Mouse (Mus musculus): Measurements from ENCODE around the gene Oxsr1. TPM values are rescaled to one million over a fixed set of nuclear protein-coding genes. Genes with fewer than 3 reads are reported as not detected.
A peak's percentile ranks its signal among the peaks of the same experiment; 100 is the strongest.

The Oxsr1 gene
- total and polyA plus RNA-seq, 2 experiments: 8.6 to 15.6 TPM

DNA sequence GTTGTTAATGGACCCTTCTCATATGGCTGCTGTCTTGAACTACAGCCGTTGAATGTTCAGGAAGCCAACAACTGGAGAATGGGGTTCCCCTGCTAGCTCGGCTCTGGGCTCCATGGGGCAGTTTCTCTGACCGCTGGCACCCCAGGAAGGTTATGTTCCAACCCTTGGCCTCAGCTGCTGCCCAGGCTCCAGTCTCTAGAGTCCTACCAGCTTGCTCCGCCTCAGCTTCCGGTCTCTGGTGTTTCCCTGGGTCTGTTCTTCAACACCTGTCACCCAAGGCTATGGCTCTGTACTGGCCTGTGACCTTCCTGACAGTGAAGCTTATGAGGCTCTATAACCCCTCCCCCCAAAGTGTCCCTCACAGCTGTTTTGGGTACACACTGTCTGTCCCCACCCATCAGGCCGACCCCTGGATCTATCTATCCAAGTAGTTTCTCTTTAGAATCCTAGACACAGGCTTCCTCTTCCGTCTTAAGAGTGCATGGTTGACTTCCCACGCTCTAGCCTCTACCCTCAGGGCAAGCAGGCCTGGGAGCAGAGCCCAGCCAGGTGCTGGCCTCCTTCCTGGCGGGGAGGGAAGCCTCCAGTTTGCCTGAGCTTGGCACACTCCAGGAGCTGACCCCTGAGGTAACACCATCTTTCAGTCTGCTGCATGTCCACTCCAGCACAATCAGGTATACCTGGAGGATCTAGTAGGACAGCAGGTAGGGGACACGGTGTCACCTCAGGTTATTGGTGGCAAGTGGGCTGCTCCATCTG is 28.9 kb upstream of the Oxsr1 start:
- peaks cover 3% of the 10 kb centered on the region for H3K4me1 ChIP-seq (ENCODE audit: control insufficient read depth, insufficient read depth, low read length)
- peak overlapping the region; percentile 11; the same call in 1 of the 2 replicates for H3K27ac ChIP-seq (replicated peaks; ENCODE audit: insufficient read depth, low read depth, low read length)
- TF ChIP-seq CTCF (IDR thresholded peaks at IDR 0.05; ENCODE audit: low read depth, low read length) (no peak), POLR2A (IDR thresholded peaks at IDR 0.05; ENCODE audit: extremely low read depth, insufficient read depth, low read length) (no peak)
- no peak overlapping the region for H3K9ac ChIP-seq (ENCODE audit: low read depth, low read length)
- no peaks in the 10 kb centered on the region for H3K27me3 ChIP-seq (ENCODE audit: control insufficient read depth, insufficient read depth, low read length)
- no peak overlapping the region for H3K4me3 ChIP-seq (ENCODE audit: insufficient read depth, low read depth, low read length)
- no peaks in the 10 kb centered on the region for H3K79me2 ChIP-seq (ENCODE audit: control insufficient read depth, insufficient read depth, low read length)
- WGBS: 66% methylated on average over 10 of the region's 10 CpGs
- H3K36me3 ChIP-seq (ENCODE audit: control insufficient read depth, insufficient read depth, low read length): peaks cover 23% of the 10 kb centered on the region
- no peak for DNase-seq (ENCODE audit: extremely low read depth, low read depth, low spot score)

DNA sequence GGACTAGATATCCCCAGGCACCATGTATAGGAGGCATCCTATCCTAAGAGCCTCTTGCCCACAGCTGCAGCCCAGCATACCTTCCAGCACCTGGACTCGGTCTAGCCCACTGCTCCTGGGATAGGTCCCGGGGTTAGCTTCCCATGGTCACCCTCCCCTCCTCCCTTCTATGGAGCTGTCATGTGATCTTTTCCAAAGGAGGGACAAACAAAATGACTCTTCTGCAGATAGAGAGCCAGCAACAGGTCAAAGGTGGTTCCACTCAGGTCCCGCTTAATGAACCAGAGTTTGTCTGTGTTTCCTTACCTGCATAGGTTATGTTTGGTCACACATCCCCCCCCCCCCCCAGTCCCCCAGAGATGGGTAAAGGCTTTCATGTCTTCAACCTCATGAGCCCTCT is 28.3 kb upstream of the Oxsr1 start:
- Histone ChIP-seq H3K9ac (ENCODE audit: low read depth, low read length) (no peak overlapping the region), H3K27me3 (ENCODE audit: control insufficient read depth, insufficient read depth, low read length) (no peaks in the 10 kb centered on the region), H3K36me3 (ENCODE audit: control insufficient read depth, insufficient read depth, low read length) (peaks cover 29% of the 10 kb centered on the region), H3K4me3 (ENCODE audit: insufficient read depth, low read depth, low read length) (no peak overlapping the region), H3K27ac (replicated peaks; ENCODE audit: insufficient read depth, low read depth, low read length) (peak overlapping the region; percentile 11; the same call in 1 of the 2 replicates), H3K4me1 (ENCODE audit: control insufficient read depth, insufficient read depth, low read length) (peaks cover 3% of the 10 kb centered on the region), H3K79me2 (ENCODE audit: control insufficient read depth, insufficient read depth, low read length) (no peaks in the 10 kb centered on the region)
- TF ChIP-seq POLR2A (IDR thresholded peaks at IDR 0.05; ENCODE audit: extremely low read depth, insufficient read depth, low read length) (no peak), CTCF (IDR thresholded peaks at IDR 0.05; ENCODE audit: low read depth, low read length) (no peak)
- peak; percentile 83 for DNase-seq (ENCODE audit: extremely low read depth, low read depth, low spot score)
- 17% methylated on average over 3 of the region's 3 CpGs for WGBS

DNA sequence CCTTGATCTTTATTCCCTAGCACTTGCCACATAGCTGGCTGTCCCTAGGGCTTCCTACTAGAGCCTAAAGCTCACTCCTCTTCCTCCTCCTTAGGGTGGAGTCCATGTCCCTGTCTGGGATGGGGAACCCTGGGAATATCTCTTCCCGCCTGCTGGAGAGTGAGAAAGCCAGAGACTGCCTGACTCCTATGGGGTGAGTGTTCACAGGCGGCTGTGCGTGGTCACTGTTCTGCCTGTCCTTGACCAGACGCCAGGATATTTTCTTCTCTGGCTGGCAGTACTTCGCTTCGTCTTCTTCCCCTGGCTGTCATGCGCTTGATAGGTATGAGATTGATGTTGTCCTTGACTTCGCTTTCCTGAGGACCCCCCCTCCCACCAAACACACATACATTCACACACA is 24.1 kb upstream of the Oxsr1 start:
- H3K36me3 ChIP-seq (ENCODE audit: control insufficient read depth, insufficient read depth, low read length): peaks cover 44% of the 10 kb centered on the region
- WGBS: 91% methylated on average over 8 of the region's 8 CpGs

GRCm38 (mm10) chr9:119342728-119343127 is 20.5 kb upstream of the Oxsr1 start:
- Histone ChIP-seq H3K4me3 (ENCODE audit: insufficient read depth, low read depth, low read length) (0 out of 2 replicates have a peak overlapping the region, but pooled peaks have one; percentile 84), H3K27me3 (ENCODE audit: control insufficient read depth, insufficient read depth, low read length) (no peaks in the 10 kb centered on the region), H3K36me3 (ENCODE audit: control insufficient read depth, insufficient read depth, low read length) (peaks cover 32% of the 10 kb centered on the region), H3K79me2 (ENCODE audit: control insufficient read depth, insufficient read depth, low read length) (peaks cover 12% of the 10 kb centered on the region; the same call in 1 of the 2 replicates), H3K9ac (ENCODE audit: low read depth, low read length) (peak overlapping the region; percentile 91), H3K27ac (replicated peaks; ENCODE audit: insufficient read depth, low read depth, low read length) (peak overlapping the region; percentile 77), H3K4me1 (ENCODE audit: control insufficient read depth, insufficient read depth, low read length) (peaks cover 18% of the 10 kb centered on the region)
- WGBS: 25% methylated on average over 7 of the region's 7 CpGs
- DNase-seq (ENCODE audit: extremely low read depth, low read depth, low spot score): peak; percentile 99
- TF ChIP-seq POLR2A (IDR thresholded peaks at IDR 0.05; ENCODE audit: extremely low read depth, insufficient read depth, low read length) (no peak), CTCF (IDR thresholded peaks at IDR 0.05; ENCODE audit: low read depth, low read length) (no peak)

More for the DNA sequence above, 24.1 kb upstream of the Oxsr1 start:
- Histone ChIP-seq H3K4me3 (ENCODE audit: insufficient read depth, low read depth, low read length) (no peak overlapping the region), H3K79me2 (ENCODE audit: control insufficient read depth, insufficient read depth, low read length) (peaks cover 9% of the 10 kb centered on the region; the same call in 1 of the 2 replicates), H3K27me3 (ENCODE audit: control insufficient read depth, insufficient read depth, low read length) (no peaks in the 10 kb centered on the region), H3K4me1 (ENCODE audit: control insufficient read depth, insufficient read depth, low read length) (peaks cover 17% of the 10 kb centered on the region), H3K9ac (ENCODE audit: low read depth, low read length) (no peak overlapping the region), H3K27ac (replicated peaks; ENCODE audit: insufficient read depth, low read depth, low read length) (no peak overlapping the region)
- TF ChIP-seq CTCF (IDR thresholded peaks at IDR 0.05; ENCODE audit: low read depth, low read length) (no peak), POLR2A (IDR thresholded peaks at IDR 0.05; ENCODE audit: extremely low read depth, insufficient read depth, low read length) (no peak)
- no peak for DNase-seq (ENCODE audit: extremely low read depth, low read depth, low spot score)

GRCm38 (mm10) chr9:119340909-119341816 is 18.9 kb upstream of the Oxsr1 start, which contains the start of gene Myd88:
Gene Myd88, minus strand, starts transcription at chr9:119341411.
- TF ChIP-seq POLR2A (IDR thresholded peaks at IDR 0.05; ENCODE audit: extremely low read depth, insufficient read depth, low read length) (peak; percentile 88), CTCF (IDR thresholded peaks at IDR 0.05; ENCODE audit: low read depth, low read length) (no peak)
- Histone ChIP-seq H3K4me3 (ENCODE audit: insufficient read depth, low read depth, low read length) (peak within 1 kb of the TSS; percentile 94), H3K36me3 (ENCODE audit: control insufficient read depth, insufficient read depth, low read length) (peaks cover 25% of the 10 kb centered on the region), H3K27me3 (ENCODE audit: control insufficient read depth, insufficient read depth, low read length) (no peaks in the 10 kb centered on the region), H3K4me1 (ENCODE audit: control insufficient read depth, insufficient read depth, low read length) (peaks cover 18% of the 10 kb centered on the region), H3K79me2 (ENCODE audit: control insufficient read depth, insufficient read depth, low read length) (peaks cover 12% of the 10 kb centered on the region; the same call in 1 of the 2 replicates), H3K9ac (ENCODE audit: low read depth, low read length) (peak within 1 kb of the TSS; percentile 91), H3K27ac (replicated peaks; ENCODE audit: insufficient read depth, low read depth, low read length) (peak within 1 kb of the TSS; percentile 94)
- under 1% methylated on average over 68 of the region's 68 CpGs for WGBS
- DNase-seq (ENCODE audit: extremely low read depth, low read depth, low spot score): peak; percentile 99
